Mouse (Mus musculus): ENCODE measurements around the gene Cox18. TPM values are rescaled to one million over a fixed set of nuclear protein-coding genes. Genes with fewer than 3 reads are reported as not detected.

The Cox18 gene
- polyA plus RNA-seq, 1 experiment from 2014 or later = 37.8 TPM

DNA sequence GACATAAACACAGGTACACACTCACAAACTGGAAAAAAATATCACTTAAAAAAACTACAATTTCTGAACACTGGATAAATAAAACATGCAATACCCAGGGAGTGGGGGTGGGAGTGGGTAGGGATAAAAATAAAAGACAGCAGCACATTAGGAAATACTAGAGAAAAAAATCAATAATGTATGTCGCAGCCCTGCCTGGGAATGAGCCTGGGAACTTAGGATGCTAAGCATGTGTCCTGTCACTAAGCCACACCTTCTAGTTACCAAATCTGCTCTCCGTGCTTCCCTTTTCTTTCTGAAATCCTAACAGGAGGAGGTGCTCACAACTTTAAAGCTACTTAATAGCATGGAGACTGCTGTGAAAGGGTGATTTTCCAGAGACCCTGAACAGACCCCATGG lies 6.0 kb upstream of the Cox18 start:
- DNase-seq (ENCODE audit: low spot score) = no peak
- ATAC-seq (replicated peaks; ENCODE audit: low FRiP score, low TSS enrichment, low read depth) = no peak
- H3K27me3 ChIP-seq (replicated peaks; ENCODE audit: control insufficient read depth, insufficient read depth, low read length) = no peaks in the 10 kb centered on the region
- 86% methylated on average over 2 of the region's 2 CpGs for whole genome bisulfite sequencing
- H3K27ac ChIP-seq (ENCODE audit: low read depth) = no peak overlapping the region
- H3K4me1 ChIP-seq (replicated peaks; ENCODE audit: control insufficient read depth, insufficient read depth, low read length) = no peaks in the 10 kb centered on the region
- H3K9ac ChIP-seq (ENCODE audit: low read length) = no peak overlapping the region
- H3K9me3 ChIP-seq (ENCODE audit: control insufficient read depth, low read length) = no peaks in the 10 kb centered on the region
- no peak overlapping the region for H3K4me2 ChIP-seq (ENCODE audit: low read length)
- peaks cover 87% of the 10 kb centered on the region for H3K36me3 ChIP-seq (ENCODE audit: control insufficient read depth, insufficient read depth, low read length)
- no peak overlapping the region for H3K4me3 ChIP-seq (ENCODE audit: low read depth, low read length)

DNA sequence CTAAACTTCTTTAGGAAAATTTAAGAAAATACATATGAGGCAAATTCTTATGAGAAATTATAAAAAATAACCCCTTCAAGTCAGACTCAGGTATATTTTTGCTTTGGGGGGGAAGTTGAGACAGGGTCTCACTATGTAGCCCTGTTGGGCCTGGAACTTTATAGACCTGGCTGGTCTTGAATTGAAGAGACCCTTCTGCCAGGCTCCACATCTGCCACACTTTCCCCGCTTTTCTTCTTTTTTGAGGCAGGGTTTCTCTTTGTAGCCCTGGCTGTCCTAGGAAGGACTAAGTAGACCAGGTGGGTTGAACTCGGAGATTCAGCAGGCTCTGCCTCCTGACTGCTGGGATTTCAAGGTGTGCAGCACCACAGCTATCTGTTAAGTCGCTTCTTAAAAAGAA lies 2.9 kb upstream of the Cox18 start:
- peaks cover 63% of the 10 kb centered on the region for H3K36me3 ChIP-seq (ENCODE audit: control insufficient read depth, insufficient read depth, low read length)
- H3K27ac ChIP-seq (ENCODE audit: low read depth) = no peak overlapping the region
- H3K9me3 ChIP-seq (ENCODE audit: control insufficient read depth, low read length) = no peaks in the 10 kb centered on the region
- 97% methylated on average over 3 of the region's 3 CpGs for WGBS
- no peaks in the 10 kb centered on the region for H3K27me3 ChIP-seq (replicated peaks; ENCODE audit: control insufficient read depth, insufficient read depth, low read length)
- ATAC-seq (replicated peaks; ENCODE audit: low FRiP score, low TSS enrichment, low read depth) = no peak
- H3K4me3 ChIP-seq (ENCODE audit: low read depth, low read length) = no peak overlapping the region
- H3K4me2 ChIP-seq (ENCODE audit: low read length) = no peak overlapping the region
- peaks cover 6% of the 10 kb centered on the region for H3K4me1 ChIP-seq (replicated peaks; ENCODE audit: control insufficient read depth, insufficient read depth, low read length)
- peak; percentile 27 for DNase-seq (ENCODE audit: low spot score)
- no peak overlapping the region for H3K9ac ChIP-seq (ENCODE audit: low read length)

DNA sequence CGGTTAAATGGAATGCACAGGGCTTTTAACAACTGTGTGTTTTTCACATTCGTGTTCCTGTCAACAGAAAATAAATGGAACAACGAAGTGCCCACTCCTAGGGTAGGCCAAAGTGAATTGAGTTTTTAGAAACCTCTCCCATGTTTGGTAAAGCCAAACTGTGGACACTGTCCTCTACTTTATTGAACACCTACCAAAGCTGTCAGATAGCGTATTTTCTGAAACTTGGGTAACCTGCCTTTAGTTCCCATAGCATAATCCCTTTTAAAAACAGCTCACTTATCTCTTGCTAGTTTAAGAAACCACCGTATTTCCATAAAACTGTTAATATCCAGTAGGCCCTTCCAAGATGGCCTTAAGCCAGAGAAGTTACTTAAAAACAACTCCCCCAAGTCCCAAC lies 929 bp upstream of the Cox18 start:
- Histone ChIP-seq H3K36me3 (ENCODE audit: control insufficient read depth, insufficient read depth, low read length) (peaks cover 56% of the 10 kb centered on the region), H3K4me1 (replicated peaks; ENCODE audit: control insufficient read depth, insufficient read depth, low read length) (peaks cover 6% of the 10 kb centered on the region), H3K27me3 (replicated peaks; ENCODE audit: control insufficient read depth, insufficient read depth, low read length) (no peaks in the 10 kb centered on the region), H3K9ac (ENCODE audit: low read length) (no peak overlapping the region), H3K4me3 (ENCODE audit: low read depth, low read length) (peak overlapping the region; percentile 95; the same call in 1 of the 2 replicates), H3K27ac (ENCODE audit: low read depth) (no peak overlapping the region; the same call in 1 of the 2 replicates), H3K9me3 (ENCODE audit: control insufficient read depth, low read length) (no peaks in the 10 kb centered on the region), H3K4me2 (ENCODE audit: low read length) (peak overlapping the region; percentile 36)
- 86% methylated on average over 5 of the region's 5 CpGs for WGBS
- DNase-seq (ENCODE audit: low spot score) (peak; percentile 21), ATAC-seq (replicated peaks; ENCODE audit: low FRiP score, low TSS enrichment, low read depth) (no peak)

DNA sequence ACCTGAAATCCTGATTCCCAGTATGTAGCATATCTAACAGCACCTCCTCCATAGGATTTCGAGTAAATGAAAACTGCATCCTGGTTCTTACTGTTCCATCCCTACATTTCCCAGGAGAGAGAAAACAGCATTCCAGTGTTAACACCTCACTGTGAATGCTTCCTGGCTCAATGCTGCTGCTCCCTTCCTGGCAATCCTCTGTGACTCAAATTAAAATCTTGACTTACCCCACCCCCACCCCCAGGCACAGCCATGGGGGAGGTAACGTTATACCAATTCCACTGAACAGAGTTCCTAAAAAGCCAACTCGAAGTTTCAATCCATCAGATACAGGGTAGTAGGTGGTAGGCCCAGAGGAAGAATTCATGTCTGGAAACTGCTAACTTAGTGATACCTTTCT lies 864 bp downstream of the Cox18 start:
- 36% methylated on average over 3 of the region's 3 CpGs for WGBS
- peaks cover 52% of the 10 kb centered on the region for H3K36me3 ChIP-seq (ENCODE audit: control insufficient read depth, insufficient read depth, low read length)
- peak; percentile 50 for DNase-seq (ENCODE audit: low spot score)

DNA sequence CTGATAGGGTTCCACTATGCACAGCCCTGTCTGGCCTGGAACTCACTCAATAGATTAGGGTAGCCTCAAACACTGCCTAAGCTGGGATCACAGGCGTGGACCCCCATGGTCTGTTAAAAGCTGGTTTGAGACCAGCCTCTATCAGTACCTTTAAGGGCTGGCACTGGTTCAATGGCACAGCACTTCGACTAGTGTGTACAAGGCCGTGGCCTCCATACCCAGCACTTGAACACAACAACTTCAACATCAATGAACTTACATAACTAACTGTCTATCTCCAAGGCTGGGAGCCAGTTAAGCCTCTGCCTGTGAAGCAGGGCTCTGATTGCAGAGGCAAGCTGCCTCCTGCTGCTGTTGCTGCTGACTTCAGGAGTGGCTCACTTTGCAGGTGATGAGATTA lies 6.0 kb downstream of the Cox18 start:
- Histone ChIP-seq H3K27ac (ENCODE audit: low read depth) (no peak overlapping the region), H3K36me3 (ENCODE audit: control insufficient read depth, insufficient read depth, low read length) (peaks cover 69% of the 10 kb centered on the region), H3K4me2 (ENCODE audit: low read length) (no peak overlapping the region), H3K4me3 (ENCODE audit: low read depth, low read length) (no peak overlapping the region), H3K9me3 (ENCODE audit: control insufficient read depth, low read length) (no peaks in the 10 kb centered on the region), H3K4me1 (replicated peaks; ENCODE audit: control insufficient read depth, insufficient read depth, low read length) (peaks cover 2% of the 10 kb centered on the region), H3K9ac (ENCODE audit: low read length) (no peak overlapping the region), H3K27me3 (replicated peaks; ENCODE audit: control insufficient read depth, insufficient read depth, low read length) (no peaks in the 10 kb centered on the region)
- ATAC-seq (replicated peaks; ENCODE audit: low FRiP score, low TSS enrichment, low read depth) (no peak), DNase-seq (ENCODE audit: low spot score) (peak; percentile 34)
- WGBS = 90% methylated on average over 3 of the region's 3 CpGs

More for the DNA sequence above, 864 bp downstream of the Cox18 start:
- Histone ChIP-seq H3K9me3 (ENCODE audit: control insufficient read depth, low read length) (no peaks in the 10 kb centered on the region), H3K9ac (ENCODE audit: low read length) (peak overlapping the region; percentile 78), H3K27me3 (replicated peaks; ENCODE audit: control insufficient read depth, insufficient read depth, low read length) (no peaks in the 10 kb centered on the region), H3K4me2 (ENCODE audit: low read length) (peak overlapping the region; percentile 80), H3K27ac (ENCODE audit: low read depth) (no peak overlapping the region), H3K4me3 (ENCODE audit: low read depth, low read length) (peak overlapping the region; percentile 95), H3K4me1 (replicated peaks; ENCODE audit: control insufficient read depth, insufficient read depth, low read length) (peaks cover 6% of the 10 kb centered on the region)
- ATAC-seq (replicated peaks; ENCODE audit: low FRiP score, low TSS enrichment, low read depth) = no peak

DNA sequence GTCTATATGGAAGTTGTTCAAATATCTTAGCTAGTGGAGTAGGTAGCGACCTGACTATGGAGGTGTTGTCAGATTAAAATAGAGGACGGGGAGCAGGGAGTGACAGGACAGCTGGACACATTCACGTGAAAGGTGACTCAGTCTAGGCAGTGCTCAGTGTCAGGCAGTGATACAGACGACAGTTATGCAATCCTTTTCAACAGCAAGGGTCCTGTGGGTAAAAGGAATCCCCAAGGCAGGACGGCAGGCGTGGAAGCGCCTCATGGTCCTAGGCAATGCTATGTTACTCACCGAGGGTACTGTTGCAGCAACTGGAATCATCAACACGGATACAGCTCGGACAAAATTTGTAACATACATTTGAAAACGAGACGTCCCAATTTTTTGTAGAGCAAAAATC lies 6.6 kb downstream of the Cox18 start:
- Histone ChIP-seq H3K9ac (ENCODE audit: low read length) (no peak overlapping the region), H3K36me3 (ENCODE audit: control insufficient read depth, insufficient read depth, low read length) (peaks cover 69% of the 10 kb centered on the region), H3K27ac (ENCODE audit: low read depth) (no peak overlapping the region), H3K4me3 (ENCODE audit: low read depth, low read length) (no peak overlapping the region), H3K9me3 (ENCODE audit: control insufficient read depth, low read length) (no peaks in the 10 kb centered on the region), H3K27me3 (replicated peaks; ENCODE audit: control insufficient read depth, insufficient read depth, low read length) (no peaks in the 10 kb centered on the region), H3K4me1 (replicated peaks; ENCODE audit: control insufficient read depth, insufficient read depth, low read length) (no peaks in the 10 kb centered on the region), H3K4me2 (ENCODE audit: low read length) (no peak overlapping the region)
- DNase-seq (ENCODE audit: low spot score) = no peak
- no peak for ATAC-seq (replicated peaks; ENCODE audit: low FRiP score, low TSS enrichment, low read depth)
- WGBS = 95% methylated on average over 12 of the region's 12 CpGs

DNA sequence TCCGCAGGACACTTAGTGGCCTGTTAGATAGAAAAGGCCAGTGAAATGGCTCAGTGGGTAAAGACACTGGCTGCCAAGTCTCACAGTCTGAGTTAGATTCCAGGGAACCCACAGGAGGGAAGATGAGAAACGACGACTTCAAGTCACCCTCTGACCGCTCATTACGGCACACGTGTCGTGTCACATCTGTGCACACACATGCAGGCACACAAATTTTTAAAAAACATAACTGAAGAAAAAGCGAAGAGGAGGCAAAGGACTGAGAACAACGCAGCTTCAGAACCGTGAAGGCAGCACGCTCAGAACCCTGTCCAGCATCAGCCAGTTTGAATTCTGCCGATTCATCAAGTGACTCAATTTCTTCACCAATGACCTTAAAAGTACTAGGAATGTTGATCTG lies 10.4 kb downstream of the Cox18 start:
- 98% methylated on average over 12 of the region's 12 CpGs for WGBS
- Histone ChIP-seq H3K4me2 (ENCODE audit: low read length) (no peak overlapping the region), H3K9ac (ENCODE audit: low read length) (no peak overlapping the region), H3K9me3 (ENCODE audit: control insufficient read depth, low read length) (no peaks in the 10 kb centered on the region), H3K4me1 (replicated peaks; ENCODE audit: control insufficient read depth, insufficient read depth, low read length) (no peaks in the 10 kb centered on the region), H3K27me3 (replicated peaks; ENCODE audit: control insufficient read depth, insufficient read depth, low read length) (no peaks in the 10 kb centered on the region), H3K27ac (ENCODE audit: low read depth) (no peak overlapping the region), H3K36me3 (ENCODE audit: control insufficient read depth, insufficient read depth, low read length) (peaks cover 41% of the 10 kb centered on the region), H3K4me3 (ENCODE audit: low read depth, low read length) (no peak overlapping the region)
- no peak for ATAC-seq (replicated peaks; ENCODE audit: low FRiP score, low TSS enrichment, low read depth)
- DNase-seq (ENCODE audit: low spot score) = no peak

DNA sequence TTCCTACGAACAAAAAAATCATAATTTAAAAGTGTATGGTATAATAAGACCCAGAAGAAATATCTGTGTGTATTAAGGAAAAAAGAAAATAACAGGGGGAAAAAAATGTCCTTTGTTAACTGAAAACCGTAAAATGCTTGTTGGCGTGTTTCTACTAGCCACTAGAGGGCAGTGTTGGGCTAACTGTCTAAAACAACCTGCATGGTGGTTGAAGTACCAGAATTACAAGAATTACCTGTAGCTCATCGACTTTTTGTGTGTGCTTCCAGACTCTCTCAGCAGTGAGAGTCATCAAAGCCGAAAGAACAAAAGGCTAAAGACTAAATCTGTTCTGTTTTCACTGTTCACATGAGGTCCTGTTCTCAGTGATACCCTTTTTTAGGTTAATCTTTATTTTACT lies 20.6 kb downstream of the Cox18 start:
- DNase-seq (ENCODE audit: low spot score) = no peak

DNA sequence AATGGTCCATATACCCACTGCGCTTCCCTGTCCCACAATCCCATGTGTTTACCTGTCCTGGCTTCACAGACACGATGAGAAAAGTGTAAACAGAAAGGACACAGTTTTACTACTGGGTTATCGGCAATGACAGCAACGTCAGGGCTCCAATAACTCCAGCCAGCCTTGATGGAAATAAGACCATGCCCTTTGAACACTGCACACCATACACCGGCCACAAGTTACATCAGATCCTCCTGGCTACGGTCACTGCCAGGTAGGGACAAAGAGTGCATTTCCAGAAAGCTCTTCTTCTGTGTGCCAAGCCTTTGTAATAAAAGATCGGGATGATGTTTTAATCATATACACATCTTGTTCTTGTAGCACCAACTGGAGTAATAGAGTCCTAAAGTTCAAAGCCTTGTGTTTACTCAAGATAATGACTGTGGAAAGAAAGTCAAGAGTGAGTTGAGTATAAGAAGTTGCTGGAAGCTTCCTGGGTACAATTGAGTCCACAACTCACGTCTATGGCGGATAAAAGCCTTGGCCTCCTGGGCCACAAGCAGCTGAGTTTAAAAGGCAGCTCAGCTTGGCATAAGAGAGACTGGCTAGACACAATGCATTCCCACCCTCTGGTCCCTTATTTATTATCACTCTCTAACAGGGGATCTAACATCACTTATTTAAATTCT lies 21.2 kb downstream of the Cox18 start:
- Histone ChIP-seq H3K4me3 (ENCODE audit: low read depth, low read length) (no peak overlapping the region), H3K4me2 (ENCODE audit: low read length) (no peak overlapping the region), H3K4me1 (replicated peaks; ENCODE audit: control insufficient read depth, insufficient read depth, low read length) (no peaks in the 10 kb centered on the region), H3K27me3 (replicated peaks; ENCODE audit: control insufficient read depth, insufficient read depth, low read length) (no peaks in the 10 kb centered on the region), H3K36me3 (ENCODE audit: control insufficient read depth, insufficient read depth, low read length) (no peaks in the 10 kb centered on the region), H3K9me3 (ENCODE audit: control insufficient read depth, low read length) (no peaks in the 10 kb centered on the region), H3K27ac (ENCODE audit: low read depth) (no peak overlapping the region), H3K9ac (ENCODE audit: low read length) (no peak overlapping the region)
- DNase-seq (ENCODE audit: low spot score) (no peak), ATAC-seq (replicated peaks; ENCODE audit: low FRiP score, low TSS enrichment, low read depth) (no peak)
- WGBS = 65% methylated on average over 9 of the region's 9 CpGs

More for the DNA sequence above, 20.6 kb downstream of the Cox18 start:
- Histone ChIP-seq H3K4me3 (ENCODE audit: low read depth, low read length) (no peak overlapping the region), H3K4me1 (replicated peaks; ENCODE audit: control insufficient read depth, insufficient read depth, low read length) (no peaks in the 10 kb centered on the region), H3K4me2 (ENCODE audit: low read length) (no peak overlapping the region), H3K9ac (ENCODE audit: low read length) (no peak overlapping the region), H3K27ac (ENCODE audit: low read depth) (no peak overlapping the region), H3K36me3 (ENCODE audit: control insufficient read depth, insufficient read depth, low read length) (no peaks in the 10 kb centered on the region), H3K27me3 (replicated peaks; ENCODE audit: control insufficient read depth, insufficient read depth, low read length) (no peaks in the 10 kb centered on the region), H3K9me3 (ENCODE audit: control insufficient read depth, low read length) (no peaks in the 10 kb centered on the region)
- 19% methylated on average over 5 of the region's 5 CpGs for WGBS
- ATAC-seq (replicated peaks; ENCODE audit: low FRiP score, low TSS enrichment, low read depth) = no peak

All from intestine, embryonic 14.5 days (tissue).